Mouse (Mus musculus) induced T-regulatory cell, adult 2 months (primary cell): ENCODE measurements at regions not wholly inside any gene's neighbourhood (a gene's known extent, or its start where the extent isn't known, plus 50 kb on each side); places are given as distances from the start of the nearest gene placed in this dataset.
A peak's percentile ranks its signal among the peaks of the same experiment; 100 is the strongest.
"Not testable (repeated sequence)": the region's sequence is repeated elsewhere in the genome, so short reads cannot be mapped to it uniquely, and the experiment has no call there.

Source experiments
- DNase-seq: peaks from one replicate; pipeline ENCODE4 v3.0.0-alpha.2; 2012; ENCODE audit warnings: low read depth

DNA sequence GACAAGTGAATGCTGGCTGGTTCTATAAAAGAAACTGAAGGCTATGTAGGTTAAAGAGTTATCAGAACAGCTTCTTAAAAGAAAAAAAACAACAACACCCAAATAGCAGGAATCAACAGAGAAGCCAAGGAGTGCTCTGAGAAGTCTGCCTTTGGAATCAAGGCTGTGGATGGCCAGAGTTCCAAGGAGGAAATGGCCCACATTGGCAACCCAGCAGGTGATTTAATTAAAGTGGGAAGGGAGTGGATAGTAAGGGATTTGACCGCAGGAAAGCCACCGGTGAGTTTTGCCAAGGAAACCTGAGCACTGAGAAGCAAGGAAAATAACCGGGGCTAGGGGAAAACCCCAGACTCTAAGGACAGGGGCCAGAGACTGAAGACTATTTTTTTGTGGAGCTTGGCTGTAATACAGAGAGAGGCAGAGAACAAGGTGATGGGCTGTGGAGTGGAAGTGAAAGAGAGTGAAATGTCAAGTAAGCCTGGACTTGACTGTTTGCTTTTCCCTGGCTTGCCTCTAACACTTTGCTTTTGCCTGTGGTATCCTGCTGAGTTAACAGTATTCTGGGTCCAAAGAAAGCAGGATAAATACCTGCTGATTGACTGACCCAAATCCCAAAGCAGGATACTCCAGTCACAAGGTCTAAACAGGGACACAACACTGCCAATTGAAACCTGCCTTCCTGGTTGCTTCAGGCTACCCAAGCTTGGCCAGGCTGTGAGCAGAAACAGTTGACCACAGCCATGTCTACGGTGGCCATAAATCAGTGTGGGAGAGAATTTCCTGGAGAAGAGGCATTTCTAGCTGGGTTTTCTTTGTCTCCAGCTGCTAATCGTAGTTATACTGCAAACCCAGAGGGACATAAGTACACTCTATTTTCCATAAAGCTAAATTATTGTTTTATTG, 125.9 kb downstream of the Arrdc3 start:
- DNase-seq, result no peak

DNA sequence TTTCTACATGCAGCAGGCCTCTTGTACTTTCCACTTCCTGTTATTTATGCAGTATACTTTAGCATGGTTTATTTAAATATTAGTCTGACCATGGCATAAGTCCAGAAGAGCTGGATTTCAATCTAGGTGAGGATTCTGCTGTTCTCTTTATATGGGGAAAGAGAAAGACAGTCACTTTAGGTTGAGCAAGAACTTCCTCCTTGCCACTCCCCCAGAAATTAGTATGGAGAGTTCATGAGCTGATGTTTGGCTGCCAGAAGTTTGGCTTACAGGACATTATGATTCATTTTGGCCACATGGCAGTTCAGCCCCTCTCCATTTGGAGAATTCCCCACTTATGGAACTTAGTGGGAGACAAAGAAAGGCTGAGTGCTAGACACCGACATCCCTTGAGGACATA, 130.8 kb downstream of the Arrdc3 start:
- DNase-seq, result no peak

DNA sequence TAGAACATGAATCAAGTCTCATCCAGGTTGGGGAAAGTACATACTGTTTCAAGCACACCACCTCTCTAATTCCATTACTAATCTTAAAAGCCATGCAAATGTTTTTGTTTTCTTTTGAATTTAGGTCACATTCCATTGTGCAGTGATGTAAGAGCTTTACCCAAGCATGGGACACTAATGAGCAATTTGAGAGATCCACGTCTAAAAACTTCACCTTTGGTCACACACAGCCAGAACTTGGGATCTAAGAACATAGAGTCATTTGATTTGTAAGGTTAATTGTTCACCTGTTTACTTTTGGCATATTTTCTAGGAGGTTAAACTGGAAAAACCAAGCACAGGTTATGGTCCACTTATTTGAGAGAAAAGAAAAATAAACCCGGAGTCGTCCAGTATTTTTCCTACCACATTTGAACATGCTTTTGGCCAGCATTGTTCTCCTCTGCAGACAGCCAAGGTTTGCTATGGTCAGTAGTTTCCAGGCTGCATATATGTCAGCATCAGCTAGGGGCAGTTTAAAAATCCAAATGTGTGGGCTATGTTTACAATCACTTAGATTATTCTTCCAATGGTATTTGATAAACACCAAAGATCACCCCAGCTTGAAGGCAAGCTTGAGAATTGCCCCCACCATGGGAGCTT, 137.0 kb downstream of the Arrdc3 start:
- no peak for DNase-seq

DNA sequence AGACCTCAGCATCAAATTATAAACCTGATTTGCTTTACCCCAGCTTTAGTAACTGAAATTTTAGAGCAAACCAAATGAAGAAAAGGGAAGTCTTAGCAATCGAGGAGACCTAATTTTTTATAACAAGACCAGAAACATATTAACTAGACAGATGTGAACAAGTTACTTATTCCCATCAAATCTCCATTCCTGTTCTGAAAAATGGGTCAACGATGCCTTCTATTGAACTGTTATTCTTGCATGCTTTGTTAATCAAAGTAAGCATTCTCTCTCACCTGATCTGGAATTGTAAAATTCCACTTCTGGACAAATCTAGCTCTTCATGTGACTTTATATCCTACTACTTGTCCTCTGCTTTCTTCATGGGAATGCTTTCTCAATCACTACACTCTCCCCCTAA, 137.6 kb downstream of the Arrdc3 start:
- no peak for DNase-seq

DNA sequence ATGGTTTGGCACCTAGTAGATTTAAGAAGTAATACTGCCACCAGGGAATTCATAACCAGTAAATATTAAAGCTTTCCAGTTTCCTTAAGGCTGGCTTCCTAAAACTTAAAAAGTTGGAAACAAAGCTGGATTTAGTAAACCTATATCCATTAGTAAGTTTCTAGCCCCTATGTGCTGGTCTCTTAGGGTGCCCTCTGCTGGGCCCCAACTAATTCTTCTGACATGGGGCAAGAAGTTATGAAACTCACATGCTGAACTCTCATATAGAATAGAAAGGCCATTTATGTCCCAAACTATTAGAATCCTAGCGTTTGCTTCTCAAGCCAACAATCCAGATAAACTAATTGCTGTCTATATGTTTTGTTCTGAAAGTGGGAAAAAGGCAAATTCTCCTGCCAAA, 139.2 kb downstream of the Arrdc3 start:
- peak; percentile 10 for DNase-seq

DNA sequence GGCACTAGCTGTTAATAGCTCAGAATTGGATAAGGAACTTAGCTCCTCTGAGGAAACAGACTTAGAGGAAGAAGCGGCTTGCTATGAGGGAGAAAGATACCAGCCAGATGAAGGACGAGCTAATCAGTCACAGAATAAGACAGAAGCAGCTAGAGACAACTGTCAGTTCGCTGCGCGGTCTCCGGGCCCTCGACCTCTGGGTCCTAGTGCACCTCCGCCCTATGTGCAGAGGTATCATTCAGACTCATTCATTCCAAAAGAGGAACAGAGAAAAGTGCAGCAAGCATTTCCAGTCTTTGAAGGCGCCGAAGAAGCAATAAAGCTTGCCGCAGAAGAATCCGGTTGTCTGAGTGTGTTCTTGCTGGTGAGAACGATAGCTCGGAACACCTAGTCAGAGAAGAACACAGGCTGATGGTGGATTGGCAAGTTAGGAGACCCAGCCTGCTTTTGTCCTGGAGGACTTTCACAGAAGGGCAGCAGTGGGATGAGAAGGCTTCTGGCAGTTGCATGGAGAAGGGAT, 142.1 kb downstream of the Arrdc3 start:
- DNase-seq, result not testable (repeated sequence)

DNA sequence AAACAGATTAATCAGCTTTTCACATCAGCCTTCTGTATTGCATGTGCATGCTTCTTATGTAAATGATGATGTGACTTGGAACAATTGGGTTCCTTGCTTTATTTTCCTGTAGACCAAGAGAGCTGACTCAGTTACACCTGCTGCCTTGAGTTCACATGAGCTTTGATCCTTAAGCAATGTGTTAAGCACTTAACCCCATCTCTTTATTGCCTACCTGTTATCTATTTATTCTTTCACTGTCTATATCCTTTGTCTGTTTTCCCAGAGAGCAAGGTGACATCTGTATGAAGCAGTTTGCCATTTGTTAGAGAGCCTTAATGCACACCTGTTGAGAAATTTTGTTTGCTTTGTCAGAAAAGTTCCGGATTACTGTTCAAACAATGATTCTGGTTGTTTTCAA, 154.1 kb downstream of the Arrdc3 start:
- no peak for DNase-seq

DNA sequence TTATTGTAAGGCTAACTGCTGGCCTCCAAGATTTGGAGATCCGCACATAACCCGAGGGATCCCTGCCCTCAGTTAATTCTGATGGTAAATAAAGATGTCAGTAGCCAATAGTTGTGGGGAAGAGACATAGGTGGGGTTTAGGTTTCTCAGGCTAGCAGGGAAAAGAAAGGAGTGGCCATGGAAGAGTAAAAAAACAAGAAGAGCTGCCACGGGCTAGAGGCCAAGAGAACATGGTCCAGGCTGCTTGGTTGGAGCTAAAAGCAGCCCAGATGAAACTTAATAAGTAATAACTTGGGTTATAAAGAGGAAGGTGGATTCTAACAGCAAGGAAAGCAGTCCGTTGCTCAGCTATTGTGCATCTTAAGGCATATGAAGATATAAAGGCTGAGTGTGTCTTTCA, 155.6 kb downstream of the Arrdc3 start:
- no peak for DNase-seq

DNA sequence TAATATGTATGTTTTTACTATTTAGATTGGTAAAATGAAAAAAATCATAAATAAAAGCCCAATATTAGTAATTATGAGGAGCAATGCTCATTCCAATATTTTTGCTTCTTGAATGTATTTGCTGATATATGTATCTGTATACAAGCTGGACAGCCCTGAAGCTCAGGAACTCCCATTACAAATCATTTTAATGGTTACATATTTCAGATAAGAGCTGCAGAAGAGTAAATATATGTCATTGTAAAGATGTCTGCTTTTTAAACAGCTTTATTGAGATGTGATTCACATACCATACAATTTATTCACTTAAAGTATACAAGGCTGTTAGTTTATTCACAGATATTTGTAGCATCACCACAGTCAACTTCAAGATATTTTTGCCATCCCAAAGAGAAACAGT, 157.3 kb downstream of the Arrdc3 start:
- DNase-seq, result no peak

DNA sequence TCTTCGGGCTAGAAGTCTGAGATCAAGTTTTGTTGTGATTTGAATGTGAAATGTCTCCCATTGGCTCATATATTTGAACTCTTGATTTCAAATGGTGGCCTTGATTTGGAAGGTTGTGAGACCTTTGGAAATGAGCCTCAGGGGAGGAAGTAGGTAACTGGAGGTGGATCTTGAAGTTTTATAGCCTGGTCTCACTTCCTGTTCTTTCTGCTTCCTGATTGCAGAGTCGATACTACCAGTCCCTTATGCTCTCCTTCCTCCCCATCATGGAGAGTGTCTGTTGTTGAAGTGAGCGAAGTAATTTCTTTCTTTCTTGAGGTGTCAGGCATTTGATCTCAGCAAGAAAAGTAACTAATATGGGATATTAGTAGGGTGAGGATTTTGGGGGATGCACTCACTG, 158.5 kb downstream of the Arrdc3 start:
- DNase-seq, result no peak
